Mouse (Mus musculus): ENCODE data around the gene Sox6.

DNA sequence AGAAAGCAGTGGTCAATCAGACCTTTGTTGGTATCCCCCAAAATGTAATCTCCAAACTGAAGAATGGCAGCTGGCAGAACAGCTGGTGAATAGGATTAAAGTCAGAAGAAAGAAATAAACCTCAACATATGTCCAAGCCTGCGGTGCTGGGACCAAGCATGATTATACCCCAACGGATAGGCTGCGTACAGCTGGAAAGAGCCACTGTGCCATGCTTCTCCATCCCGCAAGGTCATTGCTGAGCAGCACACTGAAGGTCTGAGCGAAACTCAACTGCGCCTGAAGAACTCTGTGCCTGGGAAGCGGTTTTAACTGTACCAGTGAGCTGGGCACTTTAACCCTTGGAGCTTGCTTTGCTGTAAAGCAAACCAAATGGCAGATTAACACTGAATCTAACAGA is 291.1 kb downstream of the Sox6 start:
- no peak for TF ChIP-seq POLR2A (IDR thresholded peaks at IDR 0.05; ENCODE audit: borderline replicate concordance, extremely low read depth, low read depth, low read length)
- TF ChIP-seq CTCF (IDR thresholded peaks at IDR 0.05; ENCODE audit: insufficient read depth, low read length): no peak

Data from lung, adult 2 months (tissue).